Mouse (Mus musculus): Measurements from ENCODE around the gene Gm26620. TPM values are rescaled to one million over a fixed set of nuclear protein-coding genes. Genes with fewer than 3 reads are reported as not detected.

Gene Gm26620
- total and polyA plus RNA-seq, 3 experiments = 0.52 to 4.2 (median 1.9) TPM

DNA sequence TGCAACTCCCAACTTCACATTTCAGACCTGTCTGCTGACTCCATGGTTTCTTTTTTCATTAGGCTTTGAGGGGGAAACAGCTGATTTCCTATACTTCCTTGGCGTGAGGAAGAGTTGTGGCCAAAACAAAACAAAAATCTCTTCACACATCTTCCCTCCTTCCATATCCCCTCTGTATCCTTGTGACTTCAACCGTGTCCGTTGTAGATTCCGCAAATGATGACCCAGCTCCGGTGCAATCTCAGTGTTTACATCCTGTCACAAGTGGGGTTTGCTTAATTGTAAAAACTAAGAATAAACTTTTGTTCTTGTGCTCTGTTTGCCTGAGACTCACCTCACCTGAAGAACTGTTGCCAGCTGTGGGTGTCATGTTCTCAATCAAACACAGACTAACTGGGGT lies 18.6 kb downstream of the Gm26620 start:
- H3K27ac ChIP-seq (ENCODE audit: insufficient read depth, low read depth) = no peak overlapping the region
- DNase-seq (ENCODE audit: extremely low read depth) = no peak
- H3K9me3 ChIP-seq (replicated peaks; ENCODE audit: low read length) = peaks cover 14% of the 10 kb centered on the region
- H3K4me2 ChIP-seq (ENCODE audit: insufficient read depth, low read depth, poor library complexity, severe bottlenecking) = no peak overlapping the region
- H3K4me3 ChIP-seq (replicated peaks in 1 of 3; ENCODE audit: low read depth in 2 of 3, low read length in 2 of 3, poor library complexity in 1 of 3) = no peak overlapping the region
- in situ Hi-C loops (cut with MboI; ENCODE audit: low pct_ligation_motif_present, low pct_unique_long_range_greater_than_20kb, low sequenced_read_pairs) (no loop called here), dilution Hi-C loops (cut with MboI; ENCODE audit: extremely low pct_ligation_motif_present, extremely low pct_unique_long_range_greater_than_20kb, low sequenced_read_pairs) (no loop called here)
- peaks cover 5 to 31% of the 10 kb centered on the region in 2 experiments for H3K4me1 ChIP-seq (ENCODE audit: control insufficient read depth in 1 of 2, insufficient read depth in 2 of 2)
- TF ChIP-seq ZKSCAN1 (IDR thresholded peaks at IDR 0.05; ENCODE audit: borderline replicate concordance, low read depth, low read length) (no peak), TBP (conservative IDR thresholded peaks at IDR 0.05; ENCODE audit: low read depth, low read length) (no peak), IRF4 (IDR thresholded peaks at IDR 0.05; ENCODE audit: low read depth, low read length) (no peak), RAD21 (IDR thresholded peaks at IDR 0.05; ENCODE audit: low read depth, low read length) (no peak), MYC (IDR thresholded peaks at IDR 0.05; ENCODE audit: low read depth, low read length) (no peak), BHLHE40 (IDR thresholded peaks at IDR 0.05; ENCODE audit: low read depth, low read length) (no peak), USF1 (IDR thresholded peaks at IDR 0.05; ENCODE audit: low read depth, low read length) (no peak), POLR2AphosphoS2 (IDR thresholded peaks at IDR 0.05; ENCODE audit: low read depth, low read length) (no peak), E2F4 (IDR thresholded peaks at IDR 0.05; ENCODE audit: insufficient replicate concordance, low read depth, low read length) (no peak), MAX (IDR thresholded peaks at IDR 0.05; ENCODE audit: low read length) (no peak), ETS1 (conservative IDR thresholded peaks at IDR 0.05; ENCODE audit: low read depth, low read length) (no peak), SMC3 (IDR thresholded peaks at IDR 0.05; ENCODE audit: low read depth, low read length) (no peak), ELF1 (IDR thresholded peaks at IDR 0.05; ENCODE audit: low read depth, low read length) (no peak), RCOR1 (conservative IDR thresholded peaks at IDR 0.05; ENCODE audit: low read depth, low read length) (no peak), PAX5 (IDR thresholded peaks at IDR 0.05; ENCODE audit: low read length) (no peak), GABPA (IDR thresholded peaks at IDR 0.05; ENCODE audit: insufficient replicate concordance, low read depth, low read length) (no peak), JUND (conservative IDR thresholded peaks at IDR 0.05; ENCODE audit: low read depth, low read length) (no peak)
- no peak overlapping the region for H3K9ac ChIP-seq (ENCODE audit: insufficient read depth, low read depth)
- H3K27me3 ChIP-seq (replicated peaks) = no peaks in the 10 kb centered on the region
- H3K79me2 ChIP-seq (replicated peaks; ENCODE audit: control insufficient read depth, extremely low read depth, insufficient read depth, poor library complexity, severe bottlenecking) = no peaks in the 10 kb centered on the region
- H3K36me3 ChIP-seq (replicated peaks in 1 of 2; ENCODE audit: control insufficient read depth in 1 of 2, insufficient read depth in 1 of 2, low read length in 1 of 2) = peaks cover 0 to 2% of the 10 kb centered on the region in 2 experiments

DNA sequence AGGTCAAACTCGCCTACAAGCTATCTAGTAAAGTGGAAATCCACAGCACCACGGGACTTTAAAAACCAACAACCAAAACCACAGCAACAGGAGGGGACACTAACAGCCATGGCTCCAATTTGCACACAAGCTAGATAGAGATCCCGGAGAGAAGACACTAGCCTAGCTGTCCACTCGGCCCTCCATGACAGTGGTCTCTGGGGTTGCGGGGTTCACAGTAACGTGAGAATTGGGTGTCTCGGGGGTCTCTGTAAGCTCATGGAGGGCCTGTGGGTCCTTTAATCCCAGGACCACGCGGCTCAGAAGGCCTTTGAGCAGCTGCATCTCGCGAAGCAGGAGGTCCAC lies 22.2 kb downstream of the Gm26620 start:
- in situ Hi-C loops (cut with MboI; ENCODE audit: low pct_ligation_motif_present, low pct_unique_long_range_greater_than_20kb, low sequenced_read_pairs) = no loop called here
- Histone ChIP-seq H3K9ac (ENCODE audit: insufficient read depth, low read depth) (no peak overlapping the region), H3K4me3 (replicated peaks in 1 of 3; ENCODE audit: low read depth in 2 of 3, low read length in 2 of 3, poor library complexity in 1 of 3) (no peak overlapping the region), H3K79me2 (replicated peaks; ENCODE audit: control insufficient read depth, extremely low read depth, insufficient read depth, poor library complexity, severe bottlenecking) (no peaks in the 10 kb centered on the region), H3K27me3 (replicated peaks) (no peaks in the 10 kb centered on the region), H3K36me3 (replicated peaks in 1 of 2; ENCODE audit: control insufficient read depth in 1 of 2, insufficient read depth in 1 of 2, low read length in 1 of 2) (peaks cover 0 to 3% of the 10 kb centered on the region in 2 experiments), H3K27ac (ENCODE audit: insufficient read depth, low read depth) (no peak overlapping the region), H3K4me2 (ENCODE audit: insufficient read depth, low read depth, poor library complexity, severe bottlenecking) (no peak overlapping the region), H3K4me1 (ENCODE audit: control insufficient read depth in 1 of 2, insufficient read depth in 2 of 2) (peaks cover 2 to 17% of the 10 kb centered on the region in 2 experiments; a peak in 3 of 4 replicates), H3K9me3 (replicated peaks; ENCODE audit: low read length) (peaks cover 17% of the 10 kb centered on the region)
- TF ChIP-seq POLR2A (IDR thresholded peaks at IDR 0.05; ENCODE audit: low read depth, low read length) (no peak), NELFE (IDR thresholded peaks at IDR 0.05; ENCODE audit: low read depth, low read length) (no peak), EP300 (IDR thresholded peaks at IDR 0.05; ENCODE audit: low read length) (no peak), JUN (IDR thresholded peaks at IDR 0.05; ENCODE audit: insufficient read depth, low read depth, low read length) (no peak), SIN3A (IDR thresholded peaks at IDR 0.05; ENCODE audit: low read length) (no peak), MAFK (IDR thresholded peaks at IDR 0.05; ENCODE audit: insufficient replicate concordance, low read length) (no peak), KAT2A (IDR thresholded peaks at IDR 0.05; ENCODE audit: insufficient replicate concordance, low read length) (no peak), CTCF (conservative IDR thresholded peaks at IDR 0.05 in 1 of 2, IDR thresholded peaks at IDR 0.05 in 1 of 2; ENCODE audit: low read depth in 2 of 2, low read length in 2 of 2) (no peak), SMC3 (IDR thresholded peaks at IDR 0.05; ENCODE audit: low read depth, low read length) (no peak), E2F4 (IDR thresholded peaks at IDR 0.05; ENCODE audit: insufficient replicate concordance, low read depth, low read length) (no peak), UBTF (IDR thresholded peaks at IDR 0.05; ENCODE audit: low read depth, low read length) (no peak), ZC3H11A (IDR thresholded peaks at IDR 0.05; ENCODE audit: low read depth, low read length) (no peak), MAX (IDR thresholded peaks at IDR 0.05; ENCODE audit: low read length) (no peak), IRF4 (IDR thresholded peaks at IDR 0.05; ENCODE audit: low read depth, low read length) (no peak), ZKSCAN1 (IDR thresholded peaks at IDR 0.05; ENCODE audit: borderline replicate concordance, low read depth, low read length) (no peak), CHD1 (IDR thresholded peaks at IDR 0.05; ENCODE audit: low read depth, low read length) (no peak)
- dilution Hi-C loops (cut with MboI; ENCODE audit: extremely low pct_ligation_motif_present, extremely low pct_unique_long_range_greater_than_20kb, low sequenced_read_pairs) = no loop called here
- no peak for DNase-seq (ENCODE audit: extremely low read depth)

Measured in CH12.LX (cell line).